Mouse (Mus musculus) megakaryocyte progenitor cell, adult 5-6 weeks (primary cell): Measurements from ENCODE around the gene Prss54. TPM values are rescaled to one million over a fixed set of nuclear protein-coding genes. Genes with fewer than 3 reads are reported as not detected.

Source experiments
- ATAC-seq: replicated peaks from 2 replicates; pipeline ENCODE4 v1.8.0; 2016; ENCODE audit warnings: mild to moderate bottlenecking, moderate TSS enrichment, inconsistent platforms; ENCODE audit not compliant: poor library complexity
- total RNA-seq, 2 experiments: library from RNA; stranded (forward) in 1 of 2; stranded (reverse) in 1 of 2; fragments of 157-497, 149-512 nt in 1 of 2; fragments of 200-1000 nt in 1 of 2; gene quantifications; 2 replicates each; pipeline versions ENCODE4 v1.2.3 to v1.2.4; 2015 to 2017

Prss54 gene
- total RNA-seq, 2 experiments from 2014 or later = not detected

GRCm38 (mm10) chr8:95555963-95556362 is 20.2 kb downstream of the Prss54 start:
- ATAC-seq = peak; percentile 76

DNA sequence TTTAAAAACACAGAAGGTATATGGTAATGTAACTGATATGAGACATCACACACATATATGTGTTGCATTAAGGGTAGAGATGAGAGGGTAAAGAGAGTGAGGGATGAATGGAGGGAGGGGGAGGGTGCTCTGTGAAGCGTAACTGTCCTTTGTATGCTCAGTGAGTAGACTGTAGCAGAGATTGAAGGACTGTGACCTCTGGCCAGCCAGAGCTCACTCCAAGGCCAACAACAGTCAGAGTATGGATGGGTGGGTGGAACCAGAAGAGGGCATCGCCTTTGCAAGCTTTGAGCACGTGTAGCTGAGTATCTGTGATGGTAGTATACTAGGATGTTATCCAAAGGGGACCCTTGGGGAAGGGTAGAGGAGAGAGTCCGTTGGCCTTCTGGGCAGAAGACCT is 24.6 kb downstream of the Prss54 start:
- no peak for ATAC-seq

- no peak for ATAC-seq
These were observed 26.0 kb downstream of the Prss54 start for GRCm38 (mm10) chr8:95549871-95550829.

DNA sequence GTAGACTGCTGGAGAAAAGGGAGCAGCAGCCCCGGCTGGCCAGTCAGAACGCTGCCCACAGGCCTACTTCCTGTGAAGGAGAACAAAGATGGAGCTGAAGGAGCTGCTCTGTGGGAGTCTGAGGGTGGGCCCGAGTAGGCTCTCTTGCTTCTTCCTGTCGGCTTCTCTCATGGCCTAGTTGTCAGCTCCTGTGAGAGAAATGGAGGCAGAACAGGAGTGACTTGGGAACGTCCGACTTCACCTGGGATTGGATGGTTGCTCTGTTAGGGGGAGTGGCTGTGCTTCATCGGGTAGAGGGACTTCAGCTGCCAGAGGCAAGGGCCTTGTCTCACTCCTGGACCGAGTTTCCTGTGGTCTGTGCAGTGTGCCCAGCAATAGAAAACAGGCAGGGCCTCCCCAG is 28.2 kb downstream of the Prss54 start:
- ATAC-seq = no peak

- no peak for ATAC-seq
These were observed 29.2 kb downstream of the Prss54 start for GRCm38 (mm10) chr8:95546986-95547385.

- ATAC-seq = no peak
These were observed 30.3 kb downstream of the Prss54 start for GRCm38 (mm10) chr8:95545815-95546214.

DNA sequence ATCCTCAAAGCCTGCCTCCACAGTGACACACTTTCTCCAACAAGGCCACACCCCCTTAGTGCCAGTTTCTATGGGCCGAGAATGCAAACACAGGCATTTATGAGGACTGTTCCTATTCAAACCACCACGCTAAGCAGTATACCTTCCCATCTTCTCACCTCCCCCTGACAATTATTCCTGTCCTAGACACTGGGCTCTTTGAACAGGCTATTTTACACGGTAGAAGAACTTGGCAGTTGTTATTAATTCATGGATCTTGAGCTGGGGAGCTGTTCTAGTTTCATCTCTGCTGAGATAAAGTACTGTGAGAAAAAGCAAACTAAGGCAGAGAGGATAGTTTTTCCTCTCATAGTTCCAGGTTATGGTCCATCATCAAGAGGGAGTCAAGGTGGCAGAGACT is 33.1 kb downstream of the Prss54 start:
- ATAC-seq = no peak

GRCm38 (mm10) chr8:95542191-95542590 is 33.9 kb downstream of the Prss54 start:
- no peak for ATAC-seq

DNA sequence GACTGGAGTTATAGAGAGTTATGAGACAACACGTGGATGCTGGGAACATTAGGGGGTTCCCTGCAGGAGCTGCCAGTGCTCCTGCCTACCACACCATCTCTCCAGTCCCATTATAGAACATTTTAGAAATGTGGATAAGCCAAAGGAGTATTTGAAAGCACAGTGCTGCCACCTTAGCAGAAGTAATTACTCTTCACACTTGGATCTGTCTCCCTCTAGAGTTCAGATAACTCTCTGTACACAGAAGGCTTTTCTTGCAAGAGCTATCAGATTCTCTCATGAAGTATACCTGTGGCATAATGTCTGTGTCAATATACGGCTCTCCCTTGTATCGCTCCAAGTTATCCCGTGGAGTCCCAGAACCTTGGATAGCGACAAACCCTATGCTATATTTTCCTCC is 36.7 kb downstream of the Prss54 start:
- ATAC-seq = no peak

- peak; percentile 92 for ATAC-seq
These were observed 42.4 kb downstream of the Prss54 start, which contains the start of gene Ccdc113 for GRCm38 (mm10) chr8:95533584-95534387. TSS of gene Ccdc113 (plus strand) at chr8:95534085.

DNA sequence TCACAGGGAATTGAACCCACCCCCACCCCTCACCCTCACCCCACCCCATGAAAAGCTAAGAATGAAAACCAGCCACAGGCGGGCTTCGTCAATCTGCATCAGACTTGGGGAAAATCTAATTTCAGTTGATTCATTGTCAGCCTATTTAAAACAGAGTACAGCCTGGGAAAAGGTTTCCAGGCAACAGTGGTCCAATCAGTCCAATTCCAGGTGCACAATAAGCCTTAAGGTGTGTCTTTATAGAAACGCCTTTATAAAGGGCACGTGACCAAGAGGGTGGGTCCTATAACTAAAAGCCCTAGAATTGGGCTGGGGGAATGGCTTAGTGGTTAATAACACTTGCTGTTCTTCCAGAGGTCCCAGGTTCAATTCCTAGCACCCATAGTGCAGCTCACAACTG is 43.9 kb downstream of the Prss54 start:
- ATAC-seq = no peak

- peak; percentile 39; the same call in 1 of the 2 replicates for ATAC-seq
These were observed 47.3 kb downstream of the Prss54 start for GRCm38 (mm10) chr8:95528750-95529310.

DNA sequence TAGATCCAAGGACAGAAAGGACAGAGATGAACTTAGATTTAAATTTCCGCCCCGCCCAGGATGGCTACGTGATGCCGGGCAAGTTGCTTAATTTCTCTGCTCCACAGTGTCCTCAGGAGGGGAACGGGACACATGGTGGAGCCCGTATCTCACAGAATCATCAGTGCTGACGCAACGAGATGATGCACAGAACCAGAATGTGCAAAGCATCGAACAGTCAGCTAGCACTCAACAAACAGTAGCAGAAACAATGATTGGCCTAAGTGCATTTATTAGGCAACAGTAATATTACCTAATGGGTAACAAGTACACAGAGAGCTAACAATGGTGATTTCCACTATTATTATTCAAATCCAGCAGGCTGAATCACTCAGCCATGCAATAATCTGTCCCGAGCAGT is 47.9 kb downstream of the Prss54 start:
- ATAC-seq = no peak

- no peak for ATAC-seq
These were observed 52.1 kb downstream of the Prss54 start for GRCm38 (mm10) chr8:95523991-95524390.

- no peak for ATAC-seq
These were observed 59.2 kb downstream of the Prss54 start for GRCm38 (mm10) chr8:95516928-95517327.

GRCm38 (mm10) chr8:95513219-95513618 is 62.9 kb downstream of the Prss54 start:
- ATAC-seq = no peak

DNA sequence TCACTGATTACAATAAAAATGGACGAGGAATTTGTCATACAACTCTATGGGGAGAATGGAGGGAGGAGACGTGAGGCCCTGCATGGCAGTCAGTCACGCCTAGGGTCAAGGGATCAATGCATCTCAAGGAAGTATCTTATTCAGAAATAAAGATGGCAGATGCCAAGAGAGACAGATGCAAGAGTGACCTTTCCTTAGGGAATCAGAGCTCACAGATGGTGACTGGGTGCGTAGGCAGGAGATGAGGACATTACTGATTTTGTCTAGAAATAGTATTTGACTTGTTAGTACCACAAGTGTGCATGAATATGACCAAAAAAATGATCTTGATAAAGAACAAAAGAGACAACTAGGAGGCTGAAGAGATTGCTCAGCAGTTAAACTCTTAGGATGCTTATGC is 63.9 kb downstream of the Prss54 start:
- no peak for ATAC-seq
